Mouse (Mus musculus): ENCODE data around the gene Ppy.

- no peak for TF ChIP-seq POLR2A (IDR thresholded peaks at IDR 0.05; ENCODE audit: insufficient read depth, low read depth, low read length)
- no peak for TF ChIP-seq CTCF (IDR thresholded peaks at IDR 0.05; ENCODE audit: insufficient read depth, low read depth, low read length)
Observed at GRCm38 (mm10) chr11:102084159-102084558, 17.0 kb downstream of the Ppy start.
